Mouse (Mus musculus) lung, postnatal 4 days (tissue): ENCODE data around the gene Ctnna2.
A peak's percentile ranks its signal among the peaks of the same experiment; 100 is the strongest.

Source experiments
- DNase-seq, 2 experiments: peaks; one replicate each; pipeline ENCODE4 v3.0.0; 2021

Gene Ctnna2

DNA sequence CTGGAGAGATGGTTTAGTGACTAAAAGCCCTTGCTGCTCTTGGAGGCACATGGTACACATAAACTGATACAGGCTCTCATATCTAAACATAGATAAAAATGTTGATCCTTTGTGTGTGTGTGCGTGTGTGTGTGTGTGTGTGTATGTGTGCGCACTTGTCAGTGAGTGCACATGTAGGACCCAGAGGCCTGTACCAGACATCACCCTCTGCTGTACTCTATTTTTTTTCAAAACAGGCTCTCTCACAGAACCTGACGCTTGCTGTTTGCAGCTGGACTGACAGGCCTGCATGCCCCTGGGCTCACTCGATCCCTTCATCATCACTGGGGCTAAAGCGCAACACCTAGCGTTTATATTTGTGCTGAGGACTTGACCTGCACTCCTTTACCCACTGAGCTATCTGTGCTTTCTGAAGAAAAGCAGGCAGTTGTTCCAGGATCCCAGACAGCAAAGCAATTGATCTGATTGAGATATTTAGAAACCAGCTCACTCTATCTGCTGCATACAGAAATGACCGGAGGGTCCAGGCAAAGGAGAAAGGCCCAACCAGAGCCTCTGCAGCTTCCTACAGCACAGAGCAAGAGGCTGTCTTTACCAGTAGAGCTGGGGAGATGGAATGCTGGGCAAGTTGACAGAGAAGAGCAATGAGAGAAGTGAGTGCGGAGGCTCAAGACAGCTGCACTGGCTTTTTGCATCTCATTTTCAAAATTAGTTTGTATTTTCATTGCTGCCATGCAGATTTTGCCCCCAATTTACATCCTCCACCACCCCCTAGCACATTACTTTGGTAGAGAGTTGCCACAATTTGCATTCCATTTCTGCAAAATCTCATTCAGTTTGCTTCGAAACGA lies 870.2 kb downstream of the Ctnna2 start:
- no peak for DNase-seq

- no peak for DNase-seq
Measured at GRCm38 (mm10) chr6:77101047-77101446, 878.5 kb downstream of the Ctnna2 start.

DNA sequence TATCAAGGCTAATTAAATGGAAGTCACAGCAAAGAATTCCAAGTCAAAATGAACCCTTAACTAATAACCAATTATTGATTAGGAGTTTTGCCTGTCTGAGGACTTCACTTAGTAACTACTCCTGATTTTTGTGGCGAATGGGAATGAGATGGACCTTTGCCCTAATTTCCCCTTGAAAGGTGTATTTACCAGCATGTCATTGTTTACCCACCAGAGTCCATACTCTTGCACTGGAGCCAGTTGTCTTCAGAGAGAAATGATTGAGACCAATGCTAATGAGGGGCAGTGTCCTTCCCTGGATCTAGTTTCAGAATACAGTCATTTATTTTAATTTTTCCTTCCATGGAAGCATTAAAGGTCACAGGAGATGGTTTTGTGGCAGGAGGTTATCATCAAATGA lies 881.0 kb downstream of the Ctnna2 start:
- DNase-seq: no peak

DNA sequence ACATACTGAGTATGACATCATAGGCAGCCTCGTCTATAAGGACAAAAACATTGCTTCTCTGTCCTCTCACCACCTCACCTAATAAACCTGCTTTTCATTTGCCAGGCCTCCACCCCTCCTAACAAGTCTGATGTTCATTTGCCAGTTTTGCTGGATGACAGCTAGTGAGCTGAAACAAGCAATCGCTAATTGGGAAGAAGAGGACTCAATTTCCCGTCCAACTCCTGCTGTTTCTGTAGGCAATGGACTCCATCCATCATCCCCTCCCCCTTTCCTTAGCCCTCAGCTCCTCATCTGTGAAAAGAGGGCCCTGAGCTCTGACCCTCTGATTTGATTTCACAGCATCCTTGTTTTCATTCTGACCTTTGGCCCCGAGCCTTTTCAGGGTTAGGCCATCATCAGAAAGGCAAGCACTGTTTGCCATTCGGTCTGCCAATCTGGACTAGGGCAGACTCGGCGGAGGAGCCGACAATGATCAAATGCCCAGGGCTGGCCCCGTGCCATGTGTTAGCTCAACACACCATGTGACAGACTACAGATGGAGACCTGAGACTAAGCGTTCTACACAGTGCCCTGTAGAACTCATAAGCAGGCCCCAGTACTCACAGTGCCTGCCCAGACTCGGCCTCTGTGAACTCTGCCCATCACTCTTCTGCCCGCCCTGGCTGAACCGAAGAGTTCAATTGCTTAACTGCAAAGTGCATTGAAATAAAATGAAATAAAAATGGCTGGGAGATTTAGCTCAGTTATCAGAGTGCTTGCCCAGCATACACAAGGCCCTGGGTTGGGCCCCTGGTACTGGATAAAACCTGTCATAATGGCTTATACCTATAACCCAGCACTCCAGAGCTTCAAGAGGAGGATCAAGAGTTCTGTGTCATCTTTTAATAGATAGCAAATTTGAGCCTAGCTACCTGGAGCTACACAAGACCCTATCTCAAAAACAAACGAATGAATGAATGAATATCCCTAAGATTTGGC lies 903.8 kb downstream of the Ctnna2 start:
- DNase-seq: peak in 1 of 2 experiments; percentile 20

DNA sequence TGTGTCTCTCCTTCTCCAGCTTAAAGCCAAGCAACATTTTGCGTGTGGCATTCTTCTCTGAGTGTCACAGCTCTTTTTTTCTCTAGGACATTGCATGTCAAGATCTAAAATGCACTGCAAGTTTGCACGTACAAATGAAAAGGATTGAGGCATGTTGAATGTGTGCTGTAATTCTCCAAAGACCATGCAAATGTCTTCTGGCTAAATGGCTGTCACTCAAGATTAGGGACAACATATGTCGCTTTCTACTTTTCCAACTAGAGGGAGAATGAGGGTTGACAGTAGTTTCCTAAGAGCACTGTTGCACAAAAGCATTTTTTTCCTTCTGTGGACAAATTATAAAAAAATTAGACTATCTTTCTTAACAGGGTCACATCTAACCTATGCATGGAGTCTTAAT lies 909.9 kb downstream of the Ctnna2 start:
- no peak for DNase-seq

DNA sequence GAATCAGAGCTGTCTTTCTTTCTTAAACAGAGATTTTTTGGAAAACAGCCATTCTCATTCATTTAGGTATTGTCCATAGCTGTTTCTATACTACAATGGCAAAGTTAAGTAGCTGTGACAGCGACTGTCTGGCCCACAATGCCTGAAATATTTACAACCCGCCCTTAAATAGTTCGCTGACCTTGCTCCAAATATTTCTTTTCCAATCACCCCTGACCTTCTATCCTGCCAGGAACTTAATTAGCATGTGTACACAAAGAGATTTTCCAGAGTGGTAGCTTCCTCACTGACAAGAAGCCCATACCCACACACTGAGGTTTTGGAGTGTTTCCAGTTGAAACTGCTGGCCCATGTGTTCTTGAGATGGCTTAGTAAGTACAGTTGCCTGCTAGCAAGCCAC lies 928.8 kb downstream of the Ctnna2 start:
- DNase-seq: no peak

DNA sequence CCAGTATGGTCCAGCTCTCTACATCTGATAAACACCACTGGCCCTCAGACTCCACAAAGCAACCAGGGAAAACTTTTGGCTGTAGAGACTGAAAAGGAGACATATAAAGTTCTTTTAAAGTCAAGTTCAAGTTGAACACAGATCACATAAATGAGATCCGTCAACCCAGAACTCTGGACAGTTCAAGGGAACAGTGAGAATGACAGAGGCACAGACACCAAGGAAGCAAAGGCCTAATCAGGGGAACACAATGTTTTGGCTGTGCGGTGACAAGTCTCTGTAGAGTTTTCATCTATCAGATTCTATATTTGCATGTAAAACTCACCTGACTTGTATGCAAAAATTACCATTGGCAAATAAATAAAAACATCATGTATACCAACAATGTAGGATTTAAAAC lies 929.3 kb downstream of the Ctnna2 start:
- DNase-seq: no peak

- no peak for DNase-seq
Measured at GRCm38 (mm10) chr6:77047568-77047967, 931.9 kb downstream of the Ctnna2 start.

DNA sequence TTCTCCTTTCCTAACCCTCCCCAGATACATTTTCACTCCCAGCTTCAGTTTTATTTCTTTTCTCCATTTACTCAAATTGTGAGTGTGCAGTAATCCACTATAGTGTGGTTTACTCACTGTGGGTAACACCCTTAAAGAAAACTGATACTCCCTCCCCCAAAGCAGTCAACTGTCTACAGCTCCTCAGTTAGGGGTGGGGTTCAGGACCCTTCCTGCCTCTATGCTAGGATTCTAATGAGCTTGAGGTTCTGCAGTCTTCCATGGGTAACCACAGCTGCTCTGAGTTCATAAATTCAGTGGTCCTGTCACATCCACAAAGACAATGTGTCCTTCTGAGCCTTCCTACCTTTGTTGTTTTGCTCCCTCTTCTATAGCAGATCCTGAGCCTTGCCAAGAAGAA lies 954.4 kb downstream of the Ctnna2 start:
- no peak for DNase-seq

DNA sequence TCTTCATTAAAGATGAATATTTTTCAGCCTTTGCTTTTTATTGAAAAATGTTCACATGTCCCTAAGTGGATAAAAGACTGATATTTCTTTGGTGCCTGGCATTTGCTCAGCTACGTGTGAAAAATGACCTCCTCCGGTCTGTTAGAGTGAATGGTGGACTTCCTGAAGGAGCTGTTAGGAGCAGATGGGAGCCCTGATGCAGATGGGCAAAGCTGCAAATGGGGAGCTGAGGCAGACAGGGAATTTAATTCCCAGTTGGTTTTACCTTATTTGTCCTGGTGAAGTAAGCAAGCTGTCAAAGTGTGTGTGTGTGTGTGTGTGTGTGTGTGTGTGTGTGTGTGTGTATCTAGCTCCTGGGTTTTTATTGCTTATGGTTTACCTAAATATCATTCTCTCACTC lies 966.3 kb downstream of the Ctnna2 start:
- no peak for DNase-seq

- no peak for DNase-seq
Measured at GRCm38 (mm10) chr6:77011001-77011400, 968.5 kb downstream of the Ctnna2 start.

DNA sequence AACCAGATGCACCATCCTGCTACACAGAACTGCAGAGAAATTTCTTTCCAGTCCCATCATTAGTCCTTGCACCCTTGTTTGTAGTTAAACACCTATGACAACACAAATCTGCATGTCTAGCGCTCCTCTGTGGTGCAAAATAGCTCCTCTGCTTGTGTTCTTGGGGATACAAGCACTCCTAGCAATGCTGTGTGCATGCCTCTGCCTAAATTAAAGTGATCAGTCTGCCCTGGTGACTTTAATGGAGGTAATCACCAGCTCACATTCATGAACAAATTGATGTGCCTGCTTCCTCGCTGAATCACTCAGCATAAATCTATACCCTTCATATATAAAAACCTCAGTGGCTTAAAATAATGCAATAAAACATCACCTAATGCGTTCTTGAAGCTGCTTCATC lies 987.4 kb downstream of the Ctnna2 start:
- DNase-seq: no peak

- DNase-seq: no peak
Measured at GRCm38 (mm10) chr6:76984773-76985172, 994.7 kb downstream of the Ctnna2 start.

DNA sequence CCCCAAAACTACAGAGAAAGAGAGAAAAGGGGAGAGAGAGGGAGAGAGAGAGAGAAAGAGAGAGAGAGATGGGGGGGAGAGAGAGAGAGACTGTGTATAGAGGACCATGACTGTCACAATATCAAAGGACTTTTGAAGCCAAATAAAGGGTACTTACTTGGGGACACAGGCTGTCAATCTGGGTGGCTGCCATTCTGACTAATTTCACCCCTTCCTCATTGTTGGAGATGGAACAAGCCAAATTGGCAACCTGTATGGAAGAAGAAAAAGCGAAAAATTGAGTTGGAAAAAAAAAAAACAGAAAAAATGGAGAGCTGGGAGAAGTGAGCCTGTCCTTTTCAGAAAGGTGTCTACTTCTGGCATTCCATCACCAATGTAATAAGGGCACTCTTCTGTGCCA lies 997.8 kb downstream of the Ctnna2 start:
- no peak for DNase-seq

- no peak for DNase-seq
Measured at GRCm38 (mm10) chr6:76979247-76979850, 1000.1 kb downstream of the Ctnna2 start.

GRCm38 (mm10) chr6:76977817-76978216 lies 1001.7 kb downstream of the Ctnna2 start:
- no peak for DNase-seq

GRCm38 (mm10) chr6:76974297-76974696 lies 1005.2 kb downstream of the Ctnna2 start:
- DNase-seq: no peak

DNA sequence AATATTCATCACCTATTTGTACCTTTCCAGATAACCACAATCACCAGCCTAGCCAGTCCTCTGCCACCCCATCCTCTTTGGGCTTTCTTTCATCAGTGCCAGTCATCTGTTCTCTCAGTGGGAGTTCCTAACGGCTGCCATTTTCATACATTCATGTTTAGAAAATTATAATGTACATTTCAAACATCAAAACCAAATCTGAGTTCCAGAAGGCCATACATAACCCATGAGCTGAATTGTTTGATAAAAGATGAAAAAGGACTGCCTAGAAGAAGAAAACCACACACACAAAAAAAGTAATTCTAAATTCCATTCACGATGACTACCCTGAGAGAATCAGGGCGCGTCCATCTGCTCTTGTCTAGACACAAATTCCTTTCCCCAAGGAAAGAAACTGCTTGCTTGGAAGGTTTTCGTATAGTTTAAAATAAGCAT lies 1014.5 kb downstream of the Ctnna2 start:
- no peak for DNase-seq

- DNase-seq: no peak
Measured at GRCm38 (mm10) chr6:76908086-76908485, 1071.4 kb downstream of the Ctnna2 start.

GRCm38 (mm10) chr6:76897156-76897555 lies 1082.3 kb downstream of the Ctnna2 start:
- DNase-seq: no peak
